Mouse (Mus musculus): ENCODE measurements around the gene Kcnq1. TPM values are rescaled to one million over a fixed set of nuclear protein-coding genes. Genes with fewer than 3 reads are reported as not detected.

The Kcnq1 gene
- total RNA-seq, 2 experiments from 2014 or later: 0.61 to 1.2 TPM

DNA sequence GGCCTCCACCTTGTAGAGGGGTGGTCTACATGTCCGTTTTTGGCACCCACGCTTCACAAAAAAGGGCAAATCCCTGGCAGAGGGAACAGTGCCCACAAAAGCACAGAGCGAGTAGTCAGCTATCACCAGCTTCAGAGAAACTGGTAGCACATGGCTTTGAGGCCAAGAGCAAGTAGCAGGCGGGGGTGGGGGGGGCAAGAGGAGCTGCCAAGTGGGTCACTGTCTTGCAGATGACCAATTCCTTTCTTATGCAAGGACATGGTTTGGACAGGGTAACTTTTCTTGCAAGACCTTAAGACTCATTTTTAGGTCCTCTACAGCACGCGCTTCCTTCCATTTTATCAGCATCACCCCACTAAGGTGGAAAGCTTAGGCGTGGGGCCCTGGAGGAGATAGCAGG lies 205.3 kb downstream of the Kcnq1 start:
- no peak overlapping the region for H3K27ac ChIP-seq
- intact Hi-C loops (cut with DNase I): no loop called here
- DNase-seq (ENCODE audit: extremely low spot score in 1 of 2, low spot score in 2 of 2): no peak
- TF ChIP-seq CTCF (IDR thresholded peaks at IDR 0.05): no peak
- H3K4me3 ChIP-seq: no peak overlapping the region

DNA sequence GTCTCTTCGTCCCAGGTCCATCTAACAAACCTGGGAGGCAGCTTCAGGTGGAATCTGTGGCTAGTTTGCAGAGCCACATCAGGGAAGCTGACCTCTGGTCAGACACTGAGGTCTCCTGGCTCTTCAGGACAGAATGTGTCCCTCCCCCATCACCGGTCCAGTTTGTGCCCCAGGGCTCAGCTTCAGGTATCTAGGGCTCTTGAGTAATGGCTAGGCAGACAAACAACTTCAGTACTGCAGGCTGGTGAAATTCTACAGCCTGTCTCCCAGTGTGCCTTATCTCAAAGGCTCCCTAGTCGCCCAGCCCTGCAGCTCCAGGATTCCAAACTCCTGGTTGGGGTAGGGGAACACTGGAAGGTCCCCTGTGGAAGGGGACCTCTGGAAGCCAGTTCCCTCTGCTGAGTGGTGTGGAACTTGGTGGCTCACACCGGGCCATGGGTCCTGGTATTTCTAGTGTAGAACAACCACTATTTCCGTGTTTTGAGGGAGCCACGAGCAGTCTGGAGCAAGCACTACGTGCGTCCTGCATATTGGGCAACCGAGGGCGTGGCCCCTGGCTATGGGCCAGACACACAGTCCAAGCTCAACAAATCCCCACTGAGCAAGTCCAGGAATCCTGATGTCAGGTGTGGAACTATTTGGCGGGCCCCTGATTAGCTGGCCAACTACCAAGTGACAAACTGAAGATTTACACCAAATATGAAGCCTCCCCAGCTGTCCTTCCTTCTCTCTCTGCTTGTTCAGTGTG lies 207.6 kb downstream of the Kcnq1 start:
- H3K27ac ChIP-seq: no peak overlapping the region
- no peak for TF ChIP-seq CTCF (IDR thresholded peaks at IDR 0.05)
- no peak overlapping the region for H3K4me3 ChIP-seq
- no peak for DNase-seq (ENCODE audit: extremely low spot score in 1 of 2, low spot score in 2 of 2)
- intact Hi-C loops (cut with DNase I): no loop called here

DNA sequence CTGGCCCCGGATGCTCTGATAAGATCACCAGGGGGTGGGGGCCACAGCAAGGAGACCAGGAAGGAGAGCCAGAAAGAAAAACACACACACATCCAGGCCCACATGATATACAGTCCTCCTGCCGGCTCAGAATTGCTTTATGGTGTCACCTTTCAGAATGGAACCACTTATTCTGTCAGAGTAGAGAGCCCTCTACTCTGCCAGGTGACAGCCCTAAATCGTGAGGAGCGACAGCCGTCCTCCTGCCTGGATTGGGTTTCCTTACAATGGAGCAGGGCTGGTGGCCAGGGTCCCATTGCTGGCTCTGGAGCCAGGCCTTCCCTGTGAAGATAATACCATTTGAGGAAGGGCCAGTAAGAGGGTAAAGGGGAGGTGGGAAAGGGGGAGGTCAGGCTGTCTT lies 212.3 kb downstream of the Kcnq1 start:
- TF ChIP-seq CTCF (IDR thresholded peaks at IDR 0.05): no peak
- Histone ChIP-seq H3K4me3 (no peak overlapping the region), H3K27ac (no peak overlapping the region)
- intact Hi-C loops (cut with DNase I): no loop called here
- DNase-seq (ENCODE audit: extremely low spot score in 1 of 2, low spot score in 2 of 2): no peak

DNA sequence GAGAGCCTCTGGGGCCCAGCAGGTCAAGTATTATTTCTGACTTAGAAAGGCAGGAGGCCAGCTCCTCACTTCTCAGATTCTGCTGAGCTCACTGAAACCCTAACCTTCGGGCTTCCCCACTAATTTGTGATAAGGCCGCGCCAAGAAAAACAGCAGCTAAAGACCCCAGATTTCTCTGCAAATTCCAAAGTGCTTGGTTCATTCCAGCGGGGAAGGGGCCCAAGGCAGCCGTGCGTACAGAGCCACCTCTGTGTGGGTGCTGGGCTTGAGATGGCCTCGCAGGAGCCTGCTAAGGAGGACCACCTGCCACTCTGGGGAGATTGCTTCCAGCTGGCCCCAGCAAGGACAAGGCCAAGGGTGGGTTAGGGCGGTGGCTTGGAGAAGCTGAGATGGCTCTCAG lies 214.2 kb downstream of the Kcnq1 start:
- intact Hi-C loops (cut with DNase I): no loop called here
- no peak for DNase-seq (ENCODE audit: extremely low spot score in 1 of 2, low spot score in 2 of 2)
- H3K27ac ChIP-seq: no peak overlapping the region
- H3K4me3 ChIP-seq: no peak overlapping the region
- no peak for TF ChIP-seq CTCF (IDR thresholded peaks at IDR 0.05)

DNA sequence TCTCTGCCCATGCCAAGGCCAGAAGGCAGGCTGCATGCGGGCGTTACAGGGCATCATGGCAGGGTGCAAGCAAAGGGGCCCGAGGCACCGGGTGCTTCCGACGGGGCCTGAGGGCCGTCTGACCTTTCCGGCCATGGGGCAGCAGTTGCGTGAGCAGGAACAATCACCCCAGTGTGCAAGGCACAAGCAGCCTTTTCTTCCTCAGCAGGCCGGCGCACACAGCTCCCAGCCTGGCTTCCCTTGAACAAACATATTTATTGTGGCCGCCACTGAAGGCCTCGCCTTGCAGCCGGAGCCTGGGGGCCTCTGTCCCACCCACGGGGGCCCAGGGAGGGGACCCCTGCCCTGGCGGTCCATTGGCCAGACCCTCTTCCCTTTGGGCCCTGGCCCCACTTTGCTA lies 218.9 kb downstream of the Kcnq1 start:
- no peak for TF ChIP-seq CTCF (IDR thresholded peaks at IDR 0.05)
- no peak for DNase-seq (ENCODE audit: extremely low spot score in 1 of 2, low spot score in 2 of 2)
- H3K4me3 ChIP-seq: no peak overlapping the region
- no peak overlapping the region for H3K27ac ChIP-seq
- intact Hi-C loops (cut with DNase I): no loop called here

DNA sequence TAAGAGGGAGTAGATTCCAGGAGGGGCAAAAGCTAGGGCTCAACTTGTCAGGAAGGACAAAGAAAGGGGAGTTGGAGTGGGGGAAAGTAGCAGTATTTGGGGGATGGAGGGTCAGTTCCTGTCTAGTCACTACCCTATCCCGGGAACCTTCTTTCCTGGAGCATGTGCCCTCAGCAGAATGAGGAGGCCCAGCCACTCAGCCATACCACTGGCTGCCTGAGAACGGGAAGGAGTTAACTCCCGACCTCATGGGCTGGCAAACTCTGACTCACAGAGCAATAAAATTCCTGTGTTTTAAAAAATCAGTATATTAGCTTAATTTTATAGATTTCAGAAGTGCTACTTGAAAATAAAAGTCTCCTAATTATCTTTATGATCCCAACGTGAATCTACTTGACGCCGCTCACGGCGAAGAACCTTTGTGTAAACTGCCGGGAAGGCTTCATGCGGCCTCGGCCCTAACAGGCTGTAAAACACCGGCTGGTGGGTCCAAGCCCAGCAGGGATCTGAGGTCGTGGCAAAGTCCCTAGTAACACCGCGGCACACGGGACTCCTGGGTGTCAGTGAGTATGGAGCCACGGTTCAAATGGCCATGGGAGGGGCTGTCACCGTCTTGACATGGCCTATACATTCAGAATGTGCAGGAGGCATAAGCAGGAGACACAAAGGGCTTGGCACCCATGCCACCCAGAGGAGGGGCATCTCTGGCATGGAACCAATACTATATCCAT lies 222.2 kb downstream of the Kcnq1 start:
- no peak for DNase-seq (ENCODE audit: extremely low spot score in 1 of 2, low spot score in 2 of 2)
- TF ChIP-seq CTCF (IDR thresholded peaks at IDR 0.05): no peak
- Histone ChIP-seq H3K4me3 (no peak overlapping the region), H3K27ac (no peak overlapping the region)
- intact Hi-C loops (cut with DNase I): no loop called here

DNA sequence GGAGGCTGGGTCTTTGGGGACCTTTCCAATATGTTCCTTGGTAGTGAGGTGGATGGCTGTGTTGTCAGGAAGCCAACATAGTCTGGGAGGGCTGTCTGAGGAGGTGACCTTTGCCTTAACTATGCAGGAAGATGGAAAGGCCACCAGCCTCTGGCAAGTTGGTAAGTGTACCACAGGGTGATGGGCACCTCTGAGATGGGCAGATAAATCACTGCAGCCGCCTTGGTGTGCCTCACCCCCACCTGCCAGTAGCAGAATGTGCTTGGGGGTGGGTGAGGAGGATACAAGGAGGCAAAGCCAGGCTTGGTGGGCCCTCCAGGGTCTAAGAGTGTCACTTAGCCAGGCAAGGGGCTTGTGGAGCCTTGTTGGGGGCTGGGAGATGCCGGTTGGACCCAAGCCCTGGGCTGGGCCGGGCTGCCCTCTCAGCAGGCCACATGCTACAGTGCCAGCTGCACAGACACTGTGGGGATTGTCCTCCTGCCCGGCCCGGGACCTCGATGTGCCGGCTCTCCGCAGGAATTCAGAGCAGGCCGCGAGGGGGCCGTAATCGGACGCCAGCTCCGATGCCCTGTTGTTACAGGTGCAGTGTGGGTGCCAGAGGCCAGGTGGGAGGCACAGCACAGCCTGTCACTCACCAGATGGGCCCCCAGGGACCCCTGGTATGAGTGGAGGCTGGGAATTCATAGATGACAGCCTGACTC lies 223.1 kb downstream of the Kcnq1 start:
- no peak overlapping the region for H3K27ac ChIP-seq
- no peak overlapping the region for H3K4me3 ChIP-seq
- peak; percentile 19 to 26 for DNase-seq (ENCODE audit: extremely low spot score in 1 of 2, low spot score in 2 of 2)
- intact Hi-C loops (cut with DNase I): no loop called here
- TF ChIP-seq CTCF (IDR thresholded peaks at IDR 0.05): no peak; the same call in 1 of the 2 replicates

DNA sequence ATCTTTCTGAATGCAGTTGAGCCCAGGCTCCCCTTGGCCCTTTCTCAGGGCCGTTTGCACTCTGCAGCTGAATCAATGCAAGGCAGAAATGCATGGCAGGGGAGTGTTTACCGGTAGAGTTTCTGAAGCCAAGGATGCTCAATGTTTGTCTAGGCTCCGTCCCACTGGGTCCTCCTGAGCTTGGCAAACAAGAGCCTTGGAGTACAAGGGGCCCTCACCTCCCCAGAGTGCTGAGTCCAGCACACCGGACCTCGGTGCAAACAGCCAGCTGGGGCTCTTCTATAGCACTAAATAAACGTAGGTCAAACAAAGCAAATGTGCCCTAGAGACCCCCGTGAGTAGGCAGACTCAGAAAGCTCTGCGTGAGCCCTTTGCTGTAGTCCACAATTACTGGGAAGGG lies 226.9 kb downstream of the Kcnq1 start:
- intact Hi-C loops (cut with DNase I): no loop called here
- DNase-seq (ENCODE audit: extremely low spot score in 1 of 2, low spot score in 2 of 2): no peak
- TF ChIP-seq CTCF (IDR thresholded peaks at IDR 0.05): no peak
- H3K4me3 ChIP-seq: no peak overlapping the region
- no peak overlapping the region for H3K27ac ChIP-seq

DNA sequence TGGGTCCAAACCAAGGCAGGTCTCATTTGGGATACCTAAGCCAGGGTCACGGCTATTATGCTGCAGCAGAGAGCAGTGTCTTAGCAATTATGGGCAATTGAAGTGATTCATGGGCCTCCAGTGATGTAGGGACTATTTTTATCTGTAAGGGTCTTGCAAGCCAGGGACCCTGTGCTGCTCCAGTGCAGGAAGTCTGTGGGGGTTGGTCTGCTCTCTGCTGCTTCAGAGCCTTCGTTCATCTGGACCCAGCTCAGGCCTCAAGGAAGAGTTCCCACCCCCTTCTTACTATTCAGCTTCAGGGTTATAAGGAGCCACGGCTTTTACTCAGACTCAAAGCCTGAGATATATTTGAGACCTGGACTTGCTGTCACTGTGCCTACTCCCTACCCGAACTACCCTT lies 227.4 kb downstream of the Kcnq1 start:
- no peak for DNase-seq (ENCODE audit: extremely low spot score in 1 of 2, low spot score in 2 of 2)
- no peak overlapping the region for H3K4me3 ChIP-seq
- H3K27ac ChIP-seq: no peak overlapping the region
- TF ChIP-seq CTCF (IDR thresholded peaks at IDR 0.05): no peak
- intact Hi-C loops (cut with DNase I): no loop called here

DNA sequence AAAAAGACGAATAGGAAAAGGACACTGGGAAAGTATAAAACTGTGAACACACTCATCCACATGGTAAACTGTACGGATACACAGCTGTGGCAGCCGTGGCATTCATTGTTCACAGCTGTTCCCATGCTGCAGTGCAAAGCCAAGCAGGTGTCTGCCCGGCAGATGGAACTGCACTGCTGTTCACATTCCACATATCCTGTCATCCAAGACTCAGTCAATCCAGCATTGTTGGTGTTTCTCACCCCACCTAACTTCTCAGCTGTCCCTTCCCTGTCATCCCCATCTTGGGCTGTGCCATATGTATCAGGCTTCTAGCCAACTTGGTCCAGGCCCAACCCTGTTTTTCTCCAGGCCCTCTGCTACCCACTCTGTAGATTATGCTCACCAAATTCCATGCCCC lies 232.5 kb downstream of the Kcnq1 start:
- DNase-seq (ENCODE audit: extremely low spot score in 1 of 2, low spot score in 2 of 2): no peak
- Histone ChIP-seq H3K27ac (no peak overlapping the region), H3K4me3 (no peak overlapping the region)
- no peak for TF ChIP-seq CTCF (IDR thresholded peaks at IDR 0.05)
- intact Hi-C loops (cut with DNase I): no loop called here

DNA sequence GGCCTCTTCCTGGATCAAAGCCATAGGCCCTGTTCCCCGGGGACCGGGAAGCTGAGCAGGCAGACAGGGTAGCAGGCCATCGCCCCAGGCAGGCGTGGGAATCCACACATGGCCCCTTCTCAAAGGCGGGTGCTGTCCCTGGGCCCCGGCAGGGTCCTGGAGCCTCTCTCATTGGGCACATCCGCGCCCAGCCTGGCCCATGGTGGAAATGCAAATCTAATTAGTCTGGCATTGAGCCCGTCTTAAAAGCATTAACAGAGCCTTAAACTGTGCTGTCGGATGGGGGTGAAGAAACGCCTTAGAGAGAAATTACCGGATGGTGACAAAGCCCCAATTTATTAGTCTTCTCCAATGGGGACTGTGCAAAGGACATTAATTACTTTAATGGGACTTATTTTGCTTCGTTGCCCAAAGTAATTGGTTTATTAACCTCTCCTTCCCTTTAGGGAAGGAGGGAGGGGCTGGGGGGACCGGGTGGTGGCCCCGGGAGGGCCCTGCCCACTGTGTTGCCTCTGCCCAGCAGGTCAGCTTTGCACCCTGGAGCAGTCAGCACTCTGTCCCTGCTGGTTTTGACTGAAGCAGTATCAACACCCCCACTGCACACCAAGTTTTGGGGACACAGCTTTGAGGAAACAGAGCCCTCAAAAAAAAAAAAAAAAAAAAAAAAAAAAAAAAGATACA lies 234.6 kb downstream of the Kcnq1 start:
- TF ChIP-seq CTCF (IDR thresholded peaks at IDR 0.05): no peak
- no peak overlapping the region for H3K4me3 ChIP-seq
- intact Hi-C loops (cut with DNase I): no loop called here
- DNase-seq (ENCODE audit: extremely low spot score in 1 of 2, low spot score in 2 of 2): no peak
- no peak overlapping the region for H3K27ac ChIP-seq

Data from left cerebral cortex, adult 2 months (tissue).